Mouse (Mus musculus) kidney, postnatal 0 days (tissue): ENCODE data around the gene Srsf4. TPM values are rescaled to one million over a fixed set of nuclear protein-coding genes. Genes with fewer than 3 reads are reported as not detected.

Source experiments
- ATAC-seq: fragments of 200-750 bp; cut with Nextera tagmentation; replicated peaks from 2 replicates; pipeline ENCODE4 v1.8.0; 2017; ENCODE audit warnings: low read depth, moderate number of reproducible peaks, moderate TSS enrichment, moderate library complexity; ENCODE audit not compliant: low FRiP score
- DNase-seq: peaks from one replicate; pipeline ENCODE4 v3.0.0-alpha.2; 2016; ENCODE audit warnings: low spot score
- H3K27ac ChIP-seq: fragments of 300-500 bp; sonication (generic); 2 replicates; pipeline ENCODE4 v1.5.1; 2014; ENCODE audit warnings: mild to moderate bottlenecking
- H3K27me3 ChIP-seq: fragments of 300-500 bp; sonication (generic); 2 replicates; pipeline ENCODE4 v1.6.1; 2014; ENCODE audit warnings: low read length, mixed read lengths; ENCODE audit not compliant: insufficient read depth
- H3K36me3 ChIP-seq: fragments of 300-500 bp; sonication (generic); 2 replicates; pipeline ENCODE4 v1.6.1; 2014; ENCODE audit warnings: low read length, mixed read lengths; ENCODE audit not compliant: insufficient read depth
- H3K4me1 ChIP-seq: fragments of 300-500 bp; sonication (generic); replicated peaks from 2 replicates; pipeline ENCODE4 v1.6.1; 2014; ENCODE audit warnings: antibody characterized with exemption, low read length, mixed read lengths; ENCODE audit not compliant: insufficient read depth
- H3K4me2 ChIP-seq: fragments of 300-500 bp; sonication (generic); 2 replicates; pipeline ENCODE4 v1.6.1; 2014; ENCODE audit warnings: mild to moderate bottlenecking, low read length, moderate library complexity, mixed read lengths
- H3K4me3 ChIP-seq: fragments of 300-500 bp; sonication (generic); replicated peaks from 2 replicates; pipeline ENCODE4 v1.5.1; 2014; ENCODE audit warnings: low read depth, low read length
- H3K9ac ChIP-seq: fragments of 300-500 bp; sonication (generic); 2 replicates; pipeline ENCODE4 v1.6.1; 2014; ENCODE audit warnings: low read depth, low read length
- H3K9me3 ChIP-seq: fragments of 300-500 bp; sonication (generic); replicated peaks from 2 replicates; pipeline ENCODE4 v1.6.1; 2016; ENCODE audit warnings: low read length, inconsistent platforms, mixed read lengths
- CTCF ChIP-seq: IDR thresholded peaks from 2 replicates; pipeline ENCODE4 v1.5.1; 2016; ENCODE audit warnings: antibody characterized with exemption, low read depth, mild to moderate bottlenecking, moderate library complexity
- WGBS: fragments of 180-500 bp; shearing (Covaris S2); extraction: QIAGEN DNeasy Blood & Tissue Kit; methylation state at CpG from one replicate; pipeline ENCODE4 v1.1.7; 2014; 5-methylcytosine and 5-hydroxymethylcytosine counted together
- polyA plus RNA-seq: library from polyadenylated mRNA; unstranded; fragments of >200 nt; fragmentation: Nextera tagmentation; extraction: Ambion mirVana; gene quantifications from 2 replicates; pipeline ENCODE4 v1.2.1, GENCODE M21; 2015

The Srsf4 gene
- polyA plus RNA-seq, 1 experiment from 2014 or later, result 76.1 TPM

GRCm38 (mm10) chr4:131843290-131843743 lies 30.1 kb upstream of the Srsf4 start, which contains the start of gene Mecr:
TSS of gene Mecr (plus strand) at chr4:131843470.
- no peak for TF ChIP-seq CTCF
- Histone ChIP-seq H3K27ac (no peak within 1 kb of the TSS), H3K27me3 (no peaks in the 10 kb centered on the region), H3K4me3 (peak within 1 kb of the TSS; percentile 92), H3K4me1 (0 out of 2 replicates have a peak, but pooled peaks cover 4% of the 10 kb centered on the region), H3K9ac (peak within 1 kb of the TSS; percentile 75), H3K9me3 (no peaks in the 10 kb centered on the region), H3K4me2 (peak within 1 kb of the TSS; percentile 96), H3K36me3 (no peaks in the 10 kb centered on the region)
- under 1% methylated on average over 37 of the region's 37 CpGs for WGBS
- DNase-seq (peak; percentile 93), ATAC-seq (peak; percentile 82)

- Histone ChIP-seq H3K9ac (no peak overlapping the region), H3K4me2 (no peak overlapping the region), H3K9me3 (no peaks in the 10 kb centered on the region), H3K4me1 (0 out of 2 replicates have a peak, but pooled peaks cover 4% of the 10 kb centered on the region), H3K4me3 (no peak overlapping the region), H3K27ac (no peak overlapping the region), H3K36me3 (no peaks in the 10 kb centered on the region), H3K27me3 (no peaks in the 10 kb centered on the region)
- ATAC-seq (no peak), DNase-seq (no peak)
- TF ChIP-seq CTCF, result no peak
- WGBS, result 79% methylated on average over 8 of the region's 8 CpGs
Observed at GRCm38 (mm10) chr4:131845991-131846778, 27.2 kb upstream of the Srsf4 start.

- no peaks in the 10 kb centered on the region for H3K36me3 ChIP-seq
- no peak overlapping the region for H3K9ac ChIP-seq
- H3K27ac ChIP-seq, result no peak overlapping the region
- no peaks in the 10 kb centered on the region for H3K27me3 ChIP-seq
- 0 out of 2 replicates have a peak, but pooled peaks cover 4% of the 10 kb centered on the region for H3K4me1 ChIP-seq
- 50% methylated on average over 6 of the region's 6 CpGs for WGBS
- no peak overlapping the region for H3K4me3 ChIP-seq
- ATAC-seq (no peak), DNase-seq (no peak)
- no peak overlapping the region for H3K4me2 ChIP-seq
- no peaks in the 10 kb centered on the region for H3K9me3 ChIP-seq
- no peak for TF ChIP-seq CTCF
Observed at GRCm38 (mm10) chr4:131848082-131848481, 25.3 kb upstream of the Srsf4 start.

- H3K9me3 ChIP-seq, result no peaks in the 10 kb centered on the region
- H3K36me3 ChIP-seq, result no peaks in the 10 kb centered on the region
- no peak for TF ChIP-seq CTCF
- H3K27me3 ChIP-seq, result no peaks in the 10 kb centered on the region
- peak overlapping the region; percentile 60; the same call in 1 of the 2 replicates for H3K27ac ChIP-seq
- DNase-seq (peak; percentile 80), ATAC-seq (no peak)
- H3K4me1 ChIP-seq, result no peaks in the 10 kb centered on the region
- H3K4me3 ChIP-seq, result no peak overlapping the region
- WGBS, result 12% methylated on average over 5 of the region's 5 CpGs
- H3K4me2 ChIP-seq, result no peak overlapping the region
- 0 out of 2 replicates have a peak overlapping the region, but pooled peaks have one; percentile 23 for H3K9ac ChIP-seq
Observed at GRCm38 (mm10) chr4:131849986-131850638, 23.3 kb upstream of the Srsf4 start.

GRCm38 (mm10) chr4:131854950-131855349 lies 18.5 kb upstream of the Srsf4 start:
- no peak for ATAC-seq

More at GRCm38 (mm10) chr4:131854950-131855349, 18.5 kb upstream of the Srsf4 start:
- H3K4me1 ChIP-seq, result no peaks in the 10 kb centered on the region
- no peaks in the 10 kb centered on the region for H3K9me3 ChIP-seq
- H3K9ac ChIP-seq, result no peak overlapping the region
- WGBS, result 76% methylated on average over 5 of the region's 5 CpGs
- H3K36me3 ChIP-seq, result peaks cover 6% of the 10 kb centered on the region; the same call in 1 of the 2 replicates
- H3K4me2 ChIP-seq, result no peak overlapping the region
- no peak overlapping the region for H3K27ac ChIP-seq
- DNase-seq, result no peak
- no peak for TF ChIP-seq CTCF
- H3K27me3 ChIP-seq, result no peaks in the 10 kb centered on the region
- no peak overlapping the region for H3K4me3 ChIP-seq
